Mouse (Mus musculus) kidney, adult 11 months (tissue): ENCODE data around the gene Daam2.
A peak's percentile ranks its signal among the peaks of the same experiment; 100 is the strongest.

Experiments used
- DNase-seq: peaks from one replicate; pipeline ENCODE4 v3.0.0; 2022

The Daam2 gene

GRCm38 (mm10) chr17:49530215-49530614, 33.9 kb downstream of the Daam2 start:
- peak; percentile 38 for DNase-seq

DNA sequence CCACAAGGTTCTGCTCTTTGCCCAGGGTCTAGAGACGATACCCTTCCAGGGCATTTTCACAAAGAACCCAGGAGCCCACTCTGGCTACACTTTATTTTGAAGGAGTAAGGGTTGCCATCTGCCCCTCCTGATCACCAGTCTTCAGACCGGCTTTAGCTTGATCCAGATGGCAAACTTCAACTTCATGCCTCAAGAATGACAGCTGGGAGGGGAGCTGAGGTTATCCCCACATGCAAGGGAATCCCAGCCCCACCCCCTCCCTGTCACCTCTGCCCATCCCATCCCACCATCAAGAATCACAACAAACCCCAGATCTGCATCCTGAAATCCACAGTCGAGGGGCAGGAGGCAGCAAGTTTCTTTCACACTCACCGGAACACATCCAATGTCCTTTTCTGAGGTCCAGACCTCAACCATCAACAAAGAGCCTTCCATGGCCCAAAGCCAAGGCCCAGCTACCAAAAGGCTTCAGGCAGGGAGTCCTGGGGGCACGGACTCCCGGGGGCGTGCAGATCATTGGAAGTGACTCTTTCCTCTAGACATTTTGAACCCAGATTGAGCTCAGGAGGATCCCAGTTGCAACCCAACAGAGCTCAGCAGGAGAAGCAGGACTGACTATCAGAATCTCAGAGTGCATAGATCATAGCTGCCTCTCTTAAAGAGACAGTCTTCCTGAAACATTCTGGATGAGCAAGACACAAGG, 35.5 kb downstream of the Daam2 start:
- no peak for DNase-seq

DNA sequence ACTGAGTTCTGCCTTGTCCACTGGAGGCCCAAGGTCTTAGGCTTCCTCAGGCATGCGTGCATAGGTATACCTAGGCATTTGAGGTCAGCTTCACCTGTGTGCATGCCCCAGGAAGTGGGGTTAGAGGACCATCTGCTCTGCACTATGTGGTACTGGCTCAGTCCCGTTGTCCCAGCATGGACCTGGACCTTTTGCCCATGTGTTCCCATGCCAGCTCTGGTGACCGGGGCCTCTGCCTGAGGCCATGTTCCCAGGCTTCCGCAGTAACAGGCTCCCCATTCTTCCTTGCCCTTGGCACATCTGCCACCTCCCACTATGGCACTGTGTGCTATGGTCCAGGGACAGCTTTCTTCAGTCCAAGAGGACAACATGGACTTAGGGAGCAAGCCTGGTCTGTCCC, 36.1 kb downstream of the Daam2 start:
- no peak for DNase-seq

GRCm38 (mm10) chr17:49526566-49526965, 37.6 kb downstream of the Daam2 start:
- no peak for DNase-seq

DNA sequence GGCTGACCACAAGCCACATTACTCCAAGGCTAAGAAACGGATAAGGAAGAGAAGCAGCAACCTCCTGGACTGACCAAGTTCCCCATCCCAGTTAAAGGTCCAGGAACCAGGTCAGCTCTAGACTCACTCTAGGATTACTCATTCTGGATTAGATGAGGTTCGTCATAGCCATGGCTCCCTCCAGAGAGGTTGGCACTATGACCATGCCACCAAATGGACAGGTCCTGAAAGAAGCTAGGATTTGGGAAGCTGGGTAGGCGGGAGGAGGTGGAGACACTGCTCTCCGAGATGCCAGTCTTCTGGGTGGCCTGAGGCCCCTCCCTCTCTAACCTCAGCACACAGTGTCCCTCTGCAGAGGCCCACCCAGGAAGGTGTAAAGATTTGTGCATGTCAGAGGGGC, 38.2 kb downstream of the Daam2 start:
- no peak for DNase-seq

DNA sequence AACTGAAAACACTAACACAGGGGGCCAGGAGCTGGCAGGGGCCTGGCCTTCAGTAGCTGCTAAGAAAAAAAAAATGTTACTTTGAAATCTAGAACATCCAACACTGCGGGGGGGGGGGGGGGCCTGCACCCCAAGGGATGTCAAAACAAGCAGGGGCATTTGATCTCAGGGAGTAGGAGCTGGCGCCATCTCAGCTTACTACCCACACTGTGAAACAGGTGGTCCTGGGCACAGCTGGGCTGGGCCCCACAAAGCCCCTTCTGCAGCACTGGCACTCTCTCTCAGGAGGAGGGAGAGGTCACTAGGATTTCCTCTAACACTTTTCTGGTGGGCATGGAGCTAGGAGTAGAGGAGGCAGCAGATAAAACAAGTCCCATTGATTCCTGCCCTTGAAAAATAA, 39.6 kb downstream of the Daam2 start:
- no peak for DNase-seq

- DNase-seq = no peak
These were observed 41.7 kb downstream of the Daam2 start for GRCm38 (mm10) chr17:49522435-49522834.

GRCm38 (mm10) chr17:49522002-49522401, 42.1 kb downstream of the Daam2 start:
- DNase-seq = no peak

- DNase-seq = no peak
These were observed 43.5 kb downstream of the Daam2 start for GRCm38 (mm10) chr17:49520674-49521073.

DNA sequence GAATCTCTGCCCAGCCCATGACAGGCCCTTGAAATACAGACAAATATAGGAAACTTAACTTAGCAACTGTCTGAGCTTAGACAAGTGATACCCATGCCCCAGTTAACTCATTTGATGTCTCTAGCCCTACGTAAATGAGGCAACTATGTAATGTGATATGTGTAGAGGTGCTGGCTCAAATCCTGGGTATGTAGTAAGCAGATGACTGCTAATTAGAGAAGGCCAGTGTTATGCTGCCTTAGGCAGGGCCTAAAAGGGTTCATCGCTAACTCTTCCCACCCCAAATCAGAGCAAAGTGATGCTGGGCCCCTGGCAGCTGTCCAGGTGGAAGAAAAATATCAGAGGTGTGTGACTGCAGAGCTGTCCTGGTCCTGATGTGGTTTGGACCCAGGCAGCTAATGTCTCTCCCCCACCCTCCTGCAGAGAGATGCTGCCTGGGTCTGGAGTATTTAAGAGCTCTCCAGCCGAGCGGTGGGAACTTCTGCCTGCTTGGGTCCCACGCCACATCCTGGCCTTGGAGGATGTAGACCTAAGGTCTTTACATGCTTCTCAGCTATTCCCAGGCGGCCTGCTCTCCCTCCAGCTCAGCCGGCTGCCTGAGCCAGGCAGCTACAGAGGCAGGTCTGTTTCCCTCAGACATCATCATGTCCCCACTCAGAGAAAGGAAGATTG, 44.4 kb downstream of the Daam2 start:
- DNase-seq = no peak

GRCm38 (mm10) chr17:49517091-49517490, 47.1 kb downstream of the Daam2 start:
- DNase-seq = no peak

DNA sequence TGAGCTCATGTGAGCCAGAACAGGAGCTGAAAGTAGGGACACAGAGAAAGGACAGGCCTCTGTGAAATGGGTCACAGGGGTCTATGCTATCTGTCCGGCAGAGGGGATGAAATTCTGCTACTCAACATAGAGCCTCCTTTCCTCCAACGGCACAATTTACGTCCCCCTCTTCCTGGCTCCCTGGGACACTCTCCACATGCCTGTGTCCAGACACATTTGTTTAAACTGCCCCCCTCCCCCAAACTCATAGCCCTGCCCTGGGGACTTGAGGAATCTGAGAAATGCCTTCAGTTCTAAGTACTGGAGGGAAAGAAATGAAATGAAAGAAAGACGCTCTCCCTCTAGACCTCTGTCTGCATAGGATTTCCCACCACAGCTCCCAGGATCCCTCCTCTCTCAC, 48.5 kb downstream of the Daam2 start:
- DNase-seq = no peak

DNA sequence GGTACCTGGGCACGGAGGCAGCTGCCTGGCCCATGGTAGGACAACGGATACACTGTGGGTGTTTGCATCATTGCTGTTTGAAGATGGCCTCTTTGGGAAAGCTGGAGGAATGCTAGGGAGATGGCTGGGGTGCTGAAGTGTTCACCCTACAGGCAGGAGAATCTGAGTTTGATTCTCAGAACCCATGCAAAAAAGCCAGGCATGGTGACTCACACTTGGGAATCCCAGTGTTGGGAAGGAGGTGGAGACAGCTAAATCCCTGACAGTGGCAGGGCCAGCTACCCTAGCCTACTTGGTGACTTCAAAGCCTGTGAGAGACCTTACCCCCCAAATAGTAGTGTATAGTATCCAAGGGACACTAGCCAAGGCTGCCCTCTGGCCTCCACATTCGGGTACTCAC, 49.0 kb downstream of the Daam2 start:
- DNase-seq = no peak

- peak; percentile 26 for DNase-seq
These were observed 51.5 kb downstream of the Daam2 start for GRCm38 (mm10) chr17:49512671-49513085.

DNA sequence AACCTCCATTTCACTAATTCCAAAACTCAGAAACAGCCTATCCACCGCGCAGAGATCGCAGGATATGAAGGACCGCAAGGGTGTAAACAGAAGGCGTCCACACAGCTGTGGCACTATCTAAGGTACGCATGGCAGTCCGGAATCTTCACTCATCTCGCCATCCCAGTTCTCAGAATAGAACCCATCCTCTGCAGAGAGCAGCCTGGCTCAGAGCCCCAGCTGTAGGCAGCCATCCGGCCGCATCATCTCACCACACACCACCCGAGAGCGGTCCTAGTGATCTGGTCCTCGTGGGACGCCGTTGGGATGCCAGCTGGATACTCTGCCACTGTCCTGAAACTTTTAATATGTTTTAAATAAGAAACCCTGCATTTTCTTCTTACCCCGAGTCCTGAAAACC, 54.7 kb downstream of the Daam2 start:
- no peak for DNase-seq

GRCm38 (mm10) chr17:49503246-49503900, 60.8 kb downstream of the Daam2 start:
- no peak for DNase-seq

DNA sequence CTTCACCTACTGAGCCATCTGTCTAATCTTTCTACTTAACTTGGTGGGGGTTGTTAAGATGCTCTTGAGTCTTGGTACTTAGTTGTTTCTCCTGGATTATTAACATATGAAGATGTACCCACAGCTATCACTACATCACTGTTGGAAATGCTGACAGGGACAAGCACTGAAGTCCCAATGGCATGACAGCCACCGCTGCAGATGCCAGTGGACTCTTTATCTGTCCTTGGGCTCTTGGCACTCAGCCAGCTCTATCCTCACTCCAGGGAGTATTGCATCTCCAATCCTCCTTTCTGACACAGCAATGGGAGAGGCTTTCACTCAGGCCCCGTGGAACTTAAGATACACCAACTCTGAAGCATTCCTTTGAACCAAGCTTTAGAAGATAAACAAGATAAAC, 63.9 kb downstream of the Daam2 start:
- no peak for DNase-seq

DNA sequence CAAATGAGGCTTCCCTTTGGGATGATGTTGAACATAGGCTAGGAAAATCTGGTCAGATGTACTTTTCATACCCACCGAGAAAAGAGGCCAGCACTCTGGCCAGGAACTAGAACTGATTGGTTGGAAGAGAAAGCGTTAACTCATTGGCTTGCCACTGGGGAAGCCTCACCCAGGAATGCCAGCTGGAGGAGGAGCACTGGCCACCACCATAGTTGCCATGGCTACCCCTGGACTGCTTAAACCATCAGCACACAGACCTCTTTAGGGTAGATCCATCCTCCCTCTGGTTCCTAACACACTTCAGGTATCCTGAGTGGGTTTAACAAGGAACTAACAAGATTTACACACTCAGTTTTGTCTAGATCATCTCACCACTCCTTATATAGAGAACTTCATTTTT, 64.5 kb downstream of the Daam2 start:
- DNase-seq = no peak

DNA sequence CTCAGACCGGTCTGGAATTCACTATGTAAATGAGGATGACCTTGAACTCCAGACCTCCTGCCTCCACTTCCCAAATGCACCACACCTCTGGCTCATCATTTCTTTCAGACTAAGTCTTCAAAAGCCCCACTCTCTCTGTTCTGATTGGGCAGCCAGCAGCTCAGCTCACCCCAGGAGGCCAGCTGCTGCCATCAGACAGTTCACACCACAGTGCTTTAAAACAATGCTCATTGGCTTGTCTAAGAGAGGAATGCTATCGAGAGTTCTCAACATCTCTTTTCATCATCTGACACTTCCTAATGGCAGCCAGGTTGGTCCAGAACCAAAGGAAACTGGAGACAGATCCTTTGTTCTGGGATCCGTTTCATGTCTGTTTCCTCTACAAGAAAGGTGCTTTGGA, 66.0 kb downstream of the Daam2 start:
- no peak for DNase-seq

- no peak for DNase-seq
These were observed 70.9 kb downstream of the Daam2 start for GRCm38 (mm10) chr17:49493276-49493675.

DNA sequence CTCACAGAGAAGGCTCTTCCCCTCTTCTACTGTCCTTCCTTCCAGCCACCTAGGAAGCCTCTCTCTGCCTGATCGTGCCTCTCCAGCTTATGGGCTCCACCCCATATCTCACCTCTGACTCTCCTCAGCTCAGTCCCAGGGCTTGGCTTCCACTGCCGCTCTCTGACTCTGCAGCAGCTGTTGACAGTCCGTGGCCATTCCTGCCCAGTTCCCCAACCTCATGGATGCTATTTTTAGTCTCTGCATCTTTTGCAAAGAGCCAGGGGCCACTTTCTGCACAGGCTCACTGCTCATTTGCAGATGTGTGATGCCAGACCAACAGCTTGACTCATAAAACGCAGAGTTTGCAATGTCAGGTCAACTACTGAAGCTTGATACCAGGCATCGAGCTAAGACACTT, 75.0 kb downstream of the Daam2 start:
- no peak for DNase-seq

- DNase-seq = no peak
These were observed 79.7 kb downstream of the Daam2 start for GRCm38 (mm10) chr17:49484435-49484834.

DNA sequence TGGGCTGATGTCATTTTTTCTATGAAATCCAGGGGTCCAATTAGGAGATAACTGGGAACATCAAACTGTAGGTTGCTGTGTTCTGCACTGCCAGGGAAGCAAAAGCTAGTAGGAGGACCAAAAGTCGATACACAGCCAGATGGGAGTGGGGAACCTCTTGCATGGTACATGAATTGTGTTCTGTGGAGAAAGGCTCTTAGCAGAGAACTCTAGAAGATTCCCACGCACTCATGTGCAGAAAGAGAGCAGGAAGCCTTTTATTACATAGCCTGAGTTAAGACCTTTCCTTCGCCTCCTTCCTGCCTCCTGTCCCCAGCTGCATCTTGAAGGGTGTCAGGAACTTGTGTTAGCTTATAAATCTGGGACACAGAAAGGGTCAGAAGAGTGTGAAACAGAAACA, 82.3 kb downstream of the Daam2 start:
- no peak for DNase-seq

- peak; percentile 37 for DNase-seq
These were observed 86.8 kb downstream of the Daam2 start for GRCm38 (mm10) chr17:49477370-49477769.
